Mouse (Mus musculus): ENCODE measurements around the gene Tom1l2. TPM values are rescaled to one million over a fixed set of nuclear protein-coding genes. Genes with fewer than 3 reads are reported as not detected.

Gene Tom1l2
- polyA plus RNA-seq, 1 experiment from 2014 or later, result 29.6 TPM

DNA sequence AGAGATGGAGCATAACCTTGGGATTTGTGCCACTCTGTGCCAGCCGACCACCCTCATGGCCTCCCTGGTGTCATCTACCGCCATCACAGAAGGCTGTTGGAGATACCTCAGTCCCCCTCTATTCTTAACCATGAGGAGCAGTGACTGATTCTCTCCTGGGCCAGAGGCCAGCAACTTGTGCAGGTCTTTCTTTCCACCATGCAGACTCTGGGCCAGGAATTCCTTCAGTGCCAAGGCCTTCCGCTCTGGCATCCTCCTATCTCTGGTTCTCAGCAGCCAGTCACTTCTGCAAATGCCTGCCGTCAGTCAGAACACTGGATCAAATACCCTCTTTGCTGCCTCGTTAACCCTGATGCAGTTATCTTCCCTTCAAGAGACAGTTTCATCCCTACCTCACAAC lies 98.4 kb downstream of the Tom1l2 start:
- H3K9ac ChIP-seq (ENCODE audit: low read depth, low read length), result no peak overlapping the region
- ATAC-seq, result no peak
- H3K36me3 ChIP-seq (ENCODE audit: control insufficient read depth, insufficient read depth, low read length), result peaks cover 6% of the 10 kb centered on the region; the same call in 1 of the 2 replicates
- H3K4me3 ChIP-seq (ENCODE audit: low read length), result no peak overlapping the region
- WGBS, result 85% methylated on average over 5 of the region's 5 CpGs
- H3K27ac ChIP-seq (ENCODE audit: low read length), result no peak overlapping the region
- 0 out of 2 replicates have a peak, but pooled peaks cover 2% of the 10 kb centered on the region for H3K9me3 ChIP-seq (ENCODE audit: control insufficient read depth, low read length)
- 0 out of 2 replicates have a peak, but pooled peaks cover 2% of the 10 kb centered on the region for H3K4me1 ChIP-seq (ENCODE audit: control insufficient read depth, insufficient read depth, low read length)
- H3K4me2 ChIP-seq (ENCODE audit: low read depth, low read length), result no peak overlapping the region
- H3K27me3 ChIP-seq (replicated peaks; ENCODE audit: control insufficient read depth, insufficient read depth, low read length), result no peaks in the 10 kb centered on the region

DNA sequence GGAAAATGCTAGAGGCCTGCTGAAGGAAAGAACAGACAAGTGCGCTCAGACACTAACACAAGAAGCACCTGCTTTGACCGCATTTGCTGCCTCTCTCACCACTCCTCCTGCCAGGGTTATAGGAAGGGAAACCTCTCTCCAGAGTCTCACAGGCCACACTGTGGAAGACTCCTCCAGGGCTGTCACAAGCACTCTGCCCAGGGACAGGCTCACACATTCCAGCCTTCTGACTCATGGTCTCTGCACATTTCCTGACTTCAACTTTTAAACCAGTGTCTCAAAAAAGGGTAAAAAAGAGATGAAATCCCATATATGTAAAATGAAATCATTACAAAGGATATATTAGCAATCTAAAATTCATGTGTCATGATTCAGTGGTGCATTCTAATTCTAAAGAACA lies 99.2 kb downstream of the Tom1l2 start:
- Histone ChIP-seq H3K27ac (ENCODE audit: low read length) (no peak overlapping the region), H3K36me3 (ENCODE audit: control insufficient read depth, insufficient read depth, low read length) (peaks cover 6% of the 10 kb centered on the region; the same call in 1 of the 2 replicates), H3K27me3 (replicated peaks; ENCODE audit: control insufficient read depth, insufficient read depth, low read length) (no peaks in the 10 kb centered on the region), H3K4me3 (ENCODE audit: low read length) (no peak overlapping the region), H3K4me1 (ENCODE audit: control insufficient read depth, insufficient read depth, low read length) (0 out of 2 replicates have a peak, but pooled peaks cover 2% of the 10 kb centered on the region), H3K4me2 (ENCODE audit: low read depth, low read length) (no peak overlapping the region), H3K9me3 (ENCODE audit: control insufficient read depth, low read length) (0 out of 2 replicates have a peak, but pooled peaks cover 2% of the 10 kb centered on the region), H3K9ac (ENCODE audit: low read depth, low read length) (no peak overlapping the region)
- WGBS, result 85% methylated on average over 2 of the region's 2 CpGs
- ATAC-seq, result no peak

- Histone ChIP-seq H3K4me2 (ENCODE audit: low read depth, low read length) (no peak overlapping the region), H3K4me3 (ENCODE audit: low read length) (no peak overlapping the region), H3K27me3 (replicated peaks; ENCODE audit: control insufficient read depth, insufficient read depth, low read length) (no peaks in the 10 kb centered on the region), H3K9ac (ENCODE audit: low read depth, low read length) (no peak overlapping the region), H3K4me1 (ENCODE audit: control insufficient read depth, insufficient read depth, low read length) (no peaks in the 10 kb centered on the region), H3K27ac (ENCODE audit: low read length) (no peak overlapping the region), H3K36me3 (ENCODE audit: control insufficient read depth, insufficient read depth, low read length) (peaks cover 6% of the 10 kb centered on the region; the same call in 1 of the 2 replicates), H3K9me3 (ENCODE audit: control insufficient read depth, low read length) (0 out of 2 replicates have a peak, but pooled peaks cover 2% of the 10 kb centered on the region)
- peak; percentile 33; the same call in 1 of the 2 replicates for ATAC-seq
- 61% methylated on average over 6 of the region's 6 CpGs for WGBS
Observed at GRCm38 (mm10) chr11:60250971-60251643, 101.6 kb downstream of the Tom1l2 start.

DNA sequence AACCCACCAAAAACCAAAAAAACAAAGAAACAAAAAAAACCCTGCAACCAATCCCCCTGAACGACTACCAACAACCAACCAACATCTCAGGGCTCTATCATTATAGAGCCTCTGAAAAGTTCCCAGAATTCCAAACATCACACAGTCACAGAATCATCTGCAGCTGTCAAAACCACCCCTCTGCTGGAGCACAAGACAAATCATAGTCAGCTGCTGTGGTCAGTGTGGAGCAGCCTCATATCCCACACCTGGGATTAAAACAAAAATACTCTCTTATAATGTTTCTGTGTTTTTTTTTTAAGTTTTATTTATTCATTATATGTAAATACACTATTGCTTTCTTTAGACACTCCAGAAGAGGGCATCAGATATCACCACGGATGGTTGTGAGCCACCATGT lies 102.8 kb downstream of the Tom1l2 start:
- Histone ChIP-seq H3K4me3 (ENCODE audit: low read length) (no peak overlapping the region), H3K27ac (ENCODE audit: low read length) (no peak overlapping the region), H3K4me2 (ENCODE audit: low read depth, low read length) (no peak overlapping the region), H3K9me3 (ENCODE audit: control insufficient read depth, low read length) (0 out of 2 replicates have a peak, but pooled peaks cover 2% of the 10 kb centered on the region), H3K27me3 (replicated peaks; ENCODE audit: control insufficient read depth, insufficient read depth, low read length) (no peaks in the 10 kb centered on the region), H3K9ac (ENCODE audit: low read depth, low read length) (no peak overlapping the region), H3K4me1 (ENCODE audit: control insufficient read depth, insufficient read depth, low read length) (peaks cover 2% of the 10 kb centered on the region; the same call in 1 of the 2 replicates), H3K36me3 (ENCODE audit: control insufficient read depth, insufficient read depth, low read length) (peaks cover 6% of the 10 kb centered on the region; the same call in 1 of the 2 replicates)
- WGBS, result 86% methylated on average over 2 of the region's 2 CpGs
- ATAC-seq, result no peak

DNA sequence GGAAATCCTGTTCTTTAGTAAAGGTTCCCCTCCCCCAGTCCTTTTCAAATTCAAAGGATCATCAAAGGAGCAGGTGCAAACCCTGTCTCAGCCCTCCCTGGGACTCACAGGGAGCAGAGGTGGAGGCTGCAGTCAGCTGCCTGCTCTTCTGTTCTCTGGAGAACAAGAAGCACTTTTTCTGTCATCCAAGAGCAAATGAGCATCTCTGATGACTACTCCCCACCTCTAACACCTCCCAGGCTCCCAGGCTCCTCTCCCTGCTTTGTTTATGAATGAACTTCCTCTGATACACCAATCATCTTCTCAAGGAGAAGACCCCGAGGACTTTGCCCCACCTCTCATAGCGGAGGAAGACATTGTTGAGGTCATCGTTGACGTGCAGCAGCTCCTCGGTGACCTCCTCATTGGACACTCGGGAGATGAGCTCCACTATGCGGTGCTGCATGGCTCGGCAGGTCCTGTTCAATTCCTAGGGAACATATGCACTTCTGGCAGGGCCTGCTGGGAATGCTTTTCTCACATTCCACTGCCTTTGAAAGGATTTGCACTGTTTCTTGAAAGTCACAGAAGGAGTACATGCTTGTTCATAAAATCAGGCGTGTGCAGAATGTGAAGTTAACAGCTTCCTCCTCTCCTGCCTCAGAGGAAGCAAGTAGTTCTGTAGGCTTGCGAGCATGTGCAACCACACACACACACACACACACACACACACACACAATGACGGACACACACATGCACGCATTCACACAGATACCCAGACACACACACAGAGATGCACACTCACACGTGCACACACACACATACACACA lies 103.9 kb downstream of the Tom1l2 start:
- WGBS, result 41% methylated on average over 13 of the region's 13 CpGs
- no peak overlapping the region for H3K27ac ChIP-seq (ENCODE audit: low read length)
- no peak overlapping the region for H3K4me2 ChIP-seq (ENCODE audit: low read depth, low read length)
- H3K4me3 ChIP-seq (ENCODE audit: low read length), result no peak overlapping the region
- peaks cover 3% of the 10 kb centered on the region; the same call in 1 of the 2 replicates for H3K4me1 ChIP-seq (ENCODE audit: control insufficient read depth, insufficient read depth, low read length)
- ATAC-seq, result no peak
- H3K27me3 ChIP-seq (replicated peaks; ENCODE audit: control insufficient read depth, insufficient read depth, low read length), result no peaks in the 10 kb centered on the region
- 0 out of 2 replicates have a peak, but pooled peaks cover 2% of the 10 kb centered on the region for H3K9me3 ChIP-seq (ENCODE audit: control insufficient read depth, low read length)
- no peak overlapping the region for H3K9ac ChIP-seq (ENCODE audit: low read depth, low read length)
- H3K36me3 ChIP-seq (ENCODE audit: control insufficient read depth, insufficient read depth, low read length), result peaks cover 3% of the 10 kb centered on the region; the same call in 1 of the 2 replicates

DNA sequence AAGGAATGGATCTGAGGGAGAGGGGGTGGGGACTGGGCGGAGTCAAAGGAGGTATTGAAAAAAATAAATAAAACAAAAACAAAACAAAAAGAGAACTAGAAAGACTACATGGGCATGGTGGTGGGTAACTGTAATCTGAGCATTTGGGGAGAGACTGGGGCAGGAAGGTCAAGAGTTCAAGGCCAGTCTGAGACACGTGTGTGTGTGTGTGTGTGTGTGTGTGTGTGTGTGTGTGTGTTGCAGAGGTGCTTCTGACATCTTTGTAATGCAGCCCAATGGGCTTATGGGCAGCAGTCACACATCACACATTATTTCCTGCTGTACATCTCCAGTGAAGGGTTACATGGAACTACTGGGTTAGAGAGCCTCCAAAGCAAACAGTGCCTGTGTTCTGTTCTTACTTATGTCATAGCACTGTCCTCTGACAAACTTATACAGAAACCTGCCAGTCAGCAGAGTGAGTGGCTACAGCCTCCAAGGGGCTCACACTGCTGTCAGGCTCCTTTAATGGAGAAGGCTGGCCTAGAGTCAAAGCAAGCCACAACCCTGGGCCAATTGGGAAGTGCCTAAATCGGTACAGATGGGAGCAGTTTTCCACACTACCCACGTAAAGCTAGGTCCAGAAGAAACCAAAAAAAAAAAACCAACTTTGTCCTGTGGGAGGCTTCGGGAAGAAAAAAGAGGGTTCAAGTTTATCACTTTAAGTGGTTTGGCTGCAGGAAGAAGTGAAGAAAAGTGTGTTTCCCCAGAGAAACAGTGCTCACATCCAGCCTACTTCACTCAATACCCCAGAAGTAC lies 104.8 kb downstream of the Tom1l2 start:
- H3K4me3 ChIP-seq (ENCODE audit: low read length), result no peak overlapping the region
- H3K9ac ChIP-seq (ENCODE audit: low read depth, low read length), result no peak overlapping the region
- peaks cover 3% of the 10 kb centered on the region; the same call in 1 of the 2 replicates for H3K4me1 ChIP-seq (ENCODE audit: control insufficient read depth, insufficient read depth, low read length)
- 0 out of 2 replicates have a peak, but pooled peaks cover 2% of the 10 kb centered on the region for H3K9me3 ChIP-seq (ENCODE audit: control insufficient read depth, low read length)
- 51% methylated on average over 5 of the region's 5 CpGs for WGBS
- H3K27me3 ChIP-seq (replicated peaks; ENCODE audit: control insufficient read depth, insufficient read depth, low read length), result no peaks in the 10 kb centered on the region
- no peak overlapping the region for H3K4me2 ChIP-seq (ENCODE audit: low read depth, low read length)
- no peak for ATAC-seq
- peaks cover 3% of the 10 kb centered on the region; the same call in 1 of the 2 replicates for H3K36me3 ChIP-seq (ENCODE audit: control insufficient read depth, insufficient read depth, low read length)
- H3K27ac ChIP-seq (ENCODE audit: low read length), result no peak overlapping the region

GRCm38 (mm10) chr11:60246077-60246476 lies 106.6 kb downstream of the Tom1l2 start:
- H3K9me3 ChIP-seq (ENCODE audit: control insufficient read depth, low read length), result 0 out of 2 replicates have a peak, but pooled peaks cover 2% of the 10 kb centered on the region
- H3K4me3 ChIP-seq (ENCODE audit: low read length), result no peak overlapping the region
- H3K4me1 ChIP-seq (ENCODE audit: control insufficient read depth, insufficient read depth, low read length), result peaks cover 3% of the 10 kb centered on the region; the same call in 1 of the 2 replicates
- peaks cover 3% of the 10 kb centered on the region; the same call in 1 of the 2 replicates for H3K36me3 ChIP-seq (ENCODE audit: control insufficient read depth, insufficient read depth, low read length)
- H3K4me2 ChIP-seq (ENCODE audit: low read depth, low read length), result no peak overlapping the region
- no peak overlapping the region for H3K27ac ChIP-seq (ENCODE audit: low read length)
- no peaks in the 10 kb centered on the region for H3K27me3 ChIP-seq (replicated peaks; ENCODE audit: control insufficient read depth, insufficient read depth, low read length)
- H3K9ac ChIP-seq (ENCODE audit: low read depth, low read length), result no peak overlapping the region
- no peak for ATAC-seq

DNA sequence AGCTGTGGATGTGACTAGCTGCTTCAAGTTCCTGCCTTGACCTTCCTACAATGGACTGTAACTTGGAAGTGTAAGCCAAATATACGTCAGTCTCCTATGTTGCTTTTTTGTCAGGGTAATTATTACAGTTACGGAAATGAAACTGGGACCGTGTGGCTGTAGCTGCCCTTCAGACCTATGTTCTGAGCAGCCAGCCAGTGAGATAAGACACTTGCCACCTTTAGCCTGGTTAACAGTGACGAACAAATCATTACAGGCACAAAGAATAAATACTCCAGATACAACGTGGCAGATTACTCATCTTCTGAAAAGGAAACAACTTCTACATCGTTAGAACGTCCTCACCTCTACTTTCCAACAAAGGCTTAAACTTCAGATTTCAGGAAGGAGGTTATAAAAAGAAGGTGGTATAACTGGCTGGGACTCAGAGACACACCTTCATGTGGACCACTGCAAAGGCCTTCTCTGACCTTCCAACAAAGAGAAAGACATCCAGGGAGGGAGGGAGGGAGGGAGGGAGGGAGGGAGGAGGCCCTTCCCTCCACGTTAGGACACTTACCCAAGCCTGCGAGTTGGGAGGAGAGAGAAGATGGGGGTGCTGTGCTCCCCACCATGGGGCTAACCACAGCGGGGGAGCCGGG lies 108.1 kb downstream of the Tom1l2 start:
- Histone ChIP-seq H3K27me3 (replicated peaks; ENCODE audit: control insufficient read depth, insufficient read depth, low read length) (no peaks in the 10 kb centered on the region), H3K27ac (ENCODE audit: low read length) (peak overlapping the region; percentile 41; the same call in 1 of the 2 replicates), H3K4me3 (ENCODE audit: low read length) (no peak overlapping the region), H3K36me3 (ENCODE audit: control insufficient read depth, insufficient read depth, low read length) (peaks cover 11% of the 10 kb centered on the region), H3K4me2 (ENCODE audit: low read depth, low read length) (no peak overlapping the region), H3K9me3 (ENCODE audit: control insufficient read depth, low read length) (no peaks in the 10 kb centered on the region), H3K9ac (ENCODE audit: low read depth, low read length) (no peak overlapping the region), H3K4me1 (ENCODE audit: control insufficient read depth, insufficient read depth, low read length) (peaks cover 3% of the 10 kb centered on the region; the same call in 1 of the 2 replicates)
- WGBS, result 69% methylated on average over 11 of the region's 11 CpGs
- ATAC-seq, result peak; percentile 66

Data from intestine, embryonic 16.5 days (tissue).